Mouse (Mus musculus) intestine, postnatal 0 days (tissue): ENCODE results near the gene Krt33b. TPM values are rescaled to one million over a fixed set of nuclear protein-coding genes. Genes with fewer than 3 reads are reported as not detected.

Experiments
- ATAC-seq: fragments of 200-750 bp; cut with Nextera tagmentation; 2 replicates; pipeline ENCODE4 v1.8.0; 2017; ENCODE audit warnings: mild to moderate bottlenecking, moderate TSS enrichment, moderate library complexity
- H3K27ac ChIP-seq: fragments of 300-500 bp; sonication (generic); 2 replicates; pipeline ENCODE4 v1.5.1; 2014; ENCODE audit warnings: mild to moderate bottlenecking, low read depth, low read length, moderate library complexity
- H3K27me3 ChIP-seq: fragments of 300-500 bp; sonication (generic); replicated peaks from 2 replicates; pipeline ENCODE4 v1.6.1; 2014; ENCODE audit warnings: low read length, mixed read lengths; ENCODE audit not compliant: control insufficient read depth, insufficient read depth
- H3K36me3 ChIP-seq: fragments of 300-500 bp; sonication (generic); 2 replicates; pipeline ENCODE4 v1.6.1; 2014; ENCODE audit warnings: mild to moderate bottlenecking, moderate library complexity; ENCODE audit not compliant: control insufficient read depth, insufficient read depth
- H3K4me1 ChIP-seq: fragments of 300-500 bp; sonication (generic); replicated peaks from 2 replicates; pipeline ENCODE4 v1.6.1; 2014; ENCODE audit warnings: antibody characterized with exemption, low read length, mixed read lengths; ENCODE audit not compliant: control insufficient read depth, insufficient read depth
- H3K4me2 ChIP-seq: fragments of 300-500 bp; sonication (generic); replicated peaks from 2 replicates; pipeline ENCODE4 v1.6.1; 2014; ENCODE audit warnings: low read depth, mild to moderate bottlenecking, moderate library complexity
- H3K4me3 ChIP-seq: fragments of 300-500 bp; sonication (generic); 2 replicates; pipeline ENCODE4 v1.5.1; 2014; ENCODE audit warnings: low read depth, low read length
- H3K9ac ChIP-seq: fragments of 300-500 bp; sonication (generic); 2 replicates; pipeline ENCODE4 v1.6.1; 2014; ENCODE audit warnings: mild to moderate bottlenecking, low read depth, low read length
- H3K9me3 ChIP-seq: fragments of 300-500 bp; sonication (generic); 2 replicates; pipeline ENCODE4 v1.6.1; 2016; ENCODE audit warnings: mixed run types; ENCODE audit not compliant: control insufficient read depth
- CTCF ChIP-seq: sonication (generic); IDR thresholded peaks from 2 replicates; pipeline ENCODE4 v1.5.1; 2016; ENCODE audit warnings: low read depth, mild to moderate bottlenecking, control low read depth, antibody characterized with exemption, moderate library complexity
- WGBS: fragments of 180-500 bp; shearing (Covaris S2); extraction: QIAGEN DNeasy Blood & Tissue Kit; methylation state at CpG from one replicate; pipeline ENCODE4 v1.1.7; 2014; 5-methylcytosine and 5-hydroxymethylcytosine counted together
- polyA plus RNA-seq: library from polyadenylated mRNA; unstranded; fragments of >200 nt; fragmentation: Nextera tagmentation; extraction: Ambion mirVana; gene quantifications from 2 replicates; pipeline ENCODE4 v1.2.1, GENCODE M21; 2015

Gene Krt33b
- polyA plus RNA-seq, 1 experiment from 2014 or later = not detected

GRCm38 (mm10) chr11:99988530-99988929, 41.1 kb downstream of the Krt33b start:
- H3K4me3 ChIP-seq = no peak overlapping the region
- no peak for ATAC-seq
- H3K9ac ChIP-seq = no peak overlapping the region
- no peak for TF ChIP-seq CTCF
- H3K4me1 ChIP-seq = no peaks in the 10 kb centered on the region
- WGBS = 89% methylated on average over 3 of the region's 3 CpGs
- H3K27ac ChIP-seq = no peak overlapping the region
- H3K9me3 ChIP-seq = no peaks in the 10 kb centered on the region
- no peaks in the 10 kb centered on the region for H3K36me3 ChIP-seq
- H3K4me2 ChIP-seq = no peak overlapping the region
- peaks cover 9% of the 10 kb centered on the region; the same call in 1 of the 2 replicates for H3K27me3 ChIP-seq

- Histone ChIP-seq H3K4me2 (no peak within 1 kb of the TSS), H3K9me3 (no peaks in the 10 kb centered on the region), H3K27ac (no peak within 1 kb of the TSS), H3K9ac (no peak within 1 kb of the TSS), H3K36me3 (no peaks in the 10 kb centered on the region), H3K27me3 (no peaks in the 10 kb centered on the region), H3K4me3 (no peak within 1 kb of the TSS), H3K4me1 (no peaks in the 10 kb centered on the region)
- TF ChIP-seq CTCF = no peak
- ATAC-seq = no peak
- 78% methylated on average over 8 of the region's 8 CpGs for WGBS
Observed at GRCm38 (mm10) chr11:99986180-99986647, 43.5 kb downstream of the Krt33b start, which contains the start of gene Krtap16-1. Gene Krtap16-1, minus strand, starts transcription at chr11:99986597.

- no peaks in the 10 kb centered on the region for H3K4me1 ChIP-seq
- 78% methylated on average over 20 of the region's 20 CpGs for WGBS
- no peak overlapping the region for H3K9ac ChIP-seq
- TF ChIP-seq CTCF = no peak
- H3K27me3 ChIP-seq = no peaks in the 10 kb centered on the region
- H3K4me3 ChIP-seq = no peak overlapping the region
- no peak overlapping the region for H3K27ac ChIP-seq
- no peaks in the 10 kb centered on the region for H3K36me3 ChIP-seq
- no peak for ATAC-seq
- no peaks in the 10 kb centered on the region for H3K9me3 ChIP-seq
- H3K4me2 ChIP-seq = no peak overlapping the region
Observed at GRCm38 (mm10) chr11:99985291-99986092, 44.2 kb downstream of the Krt33b start.

- Histone ChIP-seq H3K4me1 (no peaks in the 10 kb centered on the region), H3K4me3 (no peak overlapping the region), H3K9me3 (no peaks in the 10 kb centered on the region), H3K36me3 (no peaks in the 10 kb centered on the region), H3K9ac (no peak overlapping the region), H3K4me2 (no peak overlapping the region), H3K27ac (no peak overlapping the region), H3K27me3 (no peaks in the 10 kb centered on the region)
- TF ChIP-seq CTCF = no peak
- 83% methylated on average over 1 of the region's 1 CpGs for WGBS
- ATAC-seq = no peak
Observed at GRCm38 (mm10) chr11:99983442-99983841, 46.2 kb downstream of the Krt33b start.

GRCm38 (mm10) chr11:99982731-99983130, 46.9 kb downstream of the Krt33b start:
- Histone ChIP-seq H3K27ac (no peak overlapping the region), H3K4me3 (no peak overlapping the region), H3K9ac (no peak overlapping the region), H3K4me2 (no peak overlapping the region), H3K27me3 (no peaks in the 10 kb centered on the region), H3K9me3 (no peaks in the 10 kb centered on the region), H3K4me1 (no peaks in the 10 kb centered on the region), H3K36me3 (no peaks in the 10 kb centered on the region)
- WGBS = 85% methylated on average over 9 of the region's 9 CpGs
- TF ChIP-seq CTCF = no peak
- no peak for ATAC-seq

GRCm38 (mm10) chr11:99978953-99979352, 50.7 kb downstream of the Krt33b start, which contains the start of gene Krtap29-1:
Gene Krtap29-1, minus strand, starts transcription at chr11:99979053.
- 65% methylated on average over 5 of the region's 5 CpGs for WGBS
- Histone ChIP-seq H3K36me3 (no peaks in the 10 kb centered on the region), H3K4me1 (no peaks in the 10 kb centered on the region), H3K9ac (no peak within 1 kb of the TSS), H3K4me2 (no peak within 1 kb of the TSS), H3K27ac (no peak within 1 kb of the TSS), H3K9me3 (no peaks in the 10 kb centered on the region), H3K27me3 (no peaks in the 10 kb centered on the region), H3K4me3 (no peak within 1 kb of the TSS)
- no peak for TF ChIP-seq CTCF
- ATAC-seq = no peak

Other genes with a start within 250 kb of the Krt33b start
- gene Krtap4-8, start 249.2 kb downstream of the Krt33b start, polyA plus RNA-seq = not detected in 2 replicates
- gene Krtap4-9, start 244.7 kb downstream of the Krt33b start, polyA plus RNA-seq = not detected in 2 replicates
- gene Gm11596, start 236.4 kb downstream of the Krt33b start, polyA plus RNA-seq = not detected in 2 replicates
- not detected in 2 replicates for gene Gm11569, start 230.9 kb downstream of the Krt33b start, polyA plus RNA-seq
- not detected in 2 replicates for gene Gm11554, start 225.4 kb downstream of the Krt33b start, polyA plus RNA-seq
- not detected in 2 replicates for gene Krtap4-13, start 220.0 kb downstream of the Krt33b start, polyA plus RNA-seq
- gene Gm11564, start 214.2 kb downstream of the Krt33b start, polyA plus RNA-seq = not detected in 2 replicates
- gene 2300003K06Rik, start 191.8 kb downstream of the Krt33b start, polyA plus RNA-seq = not detected in 2 replicates
- 0.16 TPM in 1 of 2 replicates, not detected in the other for gene Krtap4-16, start 178.3 kb downstream of the Krt33b start, polyA plus RNA-seq
- gene Gm11568, start 172.0 kb downstream of the Krt33b start, polyA plus RNA-seq = not detected in 2 replicates
- gene Gm11559, start 165.4 kb downstream of the Krt33b start, polyA plus RNA-seq = not detected in 2 replicates
- not detected in 2 replicates for gene Krtap9-1, start 156.5 kb downstream of the Krt33b start, polyA plus RNA-seq
- not detected in 2 replicates for gene Gm11567, start 150.7 kb downstream of the Krt33b start, polyA plus RNA-seq
- not detected in 2 replicates for gene Krtap31-1, start 121.9 kb downstream of the Krt33b start, polyA plus RNA-seq
- not detected in 2 replicates for gene Gm11565, start 115.1 kb downstream of the Krt33b start, polyA plus RNA-seq
- gene Krtap31-2, start 93.6 kb downstream of the Krt33b start, polyA plus RNA-seq = not detected in 2 replicates
- gene Krtap9-5, start 81.4 kb downstream of the Krt33b start, polyA plus RNA-seq = not detected in 2 replicates
- not detected in 2 replicates for gene Krtap29-1, start 50.8 kb downstream of the Krt33b start, polyA plus RNA-seq
- gene Krtap16-1, start 43.3 kb downstream of the Krt33b start, polyA plus RNA-seq = not detected in 2 replicates
- gene Krtap17-1, start 35.9 kb downstream of the Krt33b start, polyA plus RNA-seq = 0.16 TPM in 1 of 2 replicates, not detected in the other
- gene Krt33a, start 13.7 kb downstream of the Krt33b start, polyA plus RNA-seq = not detected in 2 replicates
- not detected in 2 replicates for gene Krt34, start 11.7 kb upstream of the Krt33b start, polyA plus RNA-seq
- 0.07 TPM in 1 of 2 replicates, not detected in the other for gene Krt31, start 20.7 kb upstream of the Krt33b start, polyA plus RNA-seq
- gene Krt32, start 58.4 kb upstream of the Krt33b start, polyA plus RNA-seq = not detected in 2 replicates
- 0.26 and 0.44 TPM in 2 replicates for gene Krt35, start 66.4 kb upstream of the Krt33b start, polyA plus RNA-seq
- 0.09 and 0.16 TPM in 2 replicates for gene Krt36, start 75.8 kb upstream of the Krt33b start, polyA plus RNA-seq
- gene Krt13, start 91.7 kb upstream of the Krt33b start, polyA plus RNA-seq = not detected in 2 replicates
- gene Krt15, start 106.1 kb upstream of the Krt33b start, polyA plus RNA-seq = 1.2 and 1.5 TPM in 2 replicates
- gene Krt19, start 118.8 kb upstream of the Krt33b start, polyA plus RNA-seq = 491 and 533 TPM in 2 replicates
- not detected in 2 replicates for gene Krt9, start 163.4 kb upstream of the Krt33b start, polyA plus RNA-seq
- gene Krt14, start 177.7 kb upstream of the Krt33b start, polyA plus RNA-seq = 8.9 and 10.0 TPM in 2 replicates
- not detected in 2 replicates for gene Krt16, start 219.0 kb upstream of the Krt33b start, polyA plus RNA-seq
- 5.3 and 7.8 TPM in 2 replicates for gene Krt17, start 231.2 kb upstream of the Krt33b start, polyA plus RNA-seq
- gene Krt42, start 240.0 kb upstream of the Krt33b start, polyA plus RNA-seq = 0.12 and 0.18 TPM in 2 replicates